Mouse (Mus musculus) liver, adult 2 months (tissue): ENCODE measurements around the gene Pms2.

Experiments used
- CTCF ChIP-seq: fragments of 200-500 bp; IDR thresholded peaks from 2 replicates; pipeline ENCODE4 v1.5.1; 2011; ENCODE audit warnings: low read depth, low read length, control low read depth
- POLR2A ChIP-seq: fragments of 200-500 bp; IDR thresholded peaks from 2 replicates; pipeline ENCODE4 v1.6.1; 2011; ENCODE audit warnings: low read length, control low read depth; ENCODE audit not compliant: insufficient read depth; ENCODE audit errors: extremely low read depth

DNA sequence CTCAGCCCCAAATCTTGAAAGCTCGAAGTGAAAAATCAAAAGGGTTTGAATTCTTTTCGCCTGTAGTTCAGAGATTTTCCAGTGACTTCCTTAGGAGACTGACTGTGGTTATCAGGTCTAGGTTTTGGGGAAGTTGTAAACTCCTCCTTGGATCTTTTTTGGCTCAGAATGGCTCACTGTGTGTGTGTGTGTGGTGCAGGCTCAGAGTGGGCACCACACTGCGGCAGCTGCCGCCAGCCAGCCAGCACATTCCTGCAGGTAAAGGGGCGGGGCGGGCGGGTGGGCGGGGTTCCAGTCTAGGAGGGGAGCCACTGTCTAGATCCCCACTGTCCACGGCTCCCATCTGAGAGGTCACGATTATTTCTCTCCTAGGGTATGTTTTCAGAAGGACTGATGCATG lies 31.8 kb downstream of the Pms2 start:
- TF ChIP-seq CTCF (no peak), POLR2A (no peak)
